Mouse (Mus musculus): ENCODE data around the gene Dnajb1. TPM values are rescaled to one million over a fixed set of nuclear protein-coding genes. Genes with fewer than 3 reads are reported as not detected.
"Not testable (repeated sequence)": the region's sequence is repeated elsewhere in the genome, so short reads cannot be mapped to it uniquely, and the experiment has no call there.

Dnajb1 gene
- total RNA-seq, 2 experiments from 2014 or later, result 10.3 to 11.7 TPM

DNA sequence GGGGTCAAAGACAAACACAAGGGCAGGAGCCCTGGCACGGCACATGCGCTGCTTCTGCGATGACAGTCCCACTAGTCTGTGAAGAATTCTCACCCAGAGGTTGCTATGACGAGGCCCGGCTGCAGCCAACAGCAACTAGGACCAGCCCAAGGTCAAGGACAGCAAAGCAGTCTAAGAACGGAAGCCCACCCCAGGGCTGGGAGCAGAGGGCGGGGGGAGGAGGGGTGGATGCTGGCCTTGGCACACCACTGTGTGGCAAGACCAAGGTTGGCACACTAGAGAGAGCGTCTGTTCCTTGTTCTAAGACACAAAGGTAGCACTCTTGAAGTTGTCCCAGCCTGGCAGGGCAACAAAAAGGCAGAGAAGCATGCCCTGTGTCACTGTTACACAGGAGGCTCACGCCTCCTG, 30.6 kb upstream of the Dnajb1 start:
- no peak for DNase-seq

DNA sequence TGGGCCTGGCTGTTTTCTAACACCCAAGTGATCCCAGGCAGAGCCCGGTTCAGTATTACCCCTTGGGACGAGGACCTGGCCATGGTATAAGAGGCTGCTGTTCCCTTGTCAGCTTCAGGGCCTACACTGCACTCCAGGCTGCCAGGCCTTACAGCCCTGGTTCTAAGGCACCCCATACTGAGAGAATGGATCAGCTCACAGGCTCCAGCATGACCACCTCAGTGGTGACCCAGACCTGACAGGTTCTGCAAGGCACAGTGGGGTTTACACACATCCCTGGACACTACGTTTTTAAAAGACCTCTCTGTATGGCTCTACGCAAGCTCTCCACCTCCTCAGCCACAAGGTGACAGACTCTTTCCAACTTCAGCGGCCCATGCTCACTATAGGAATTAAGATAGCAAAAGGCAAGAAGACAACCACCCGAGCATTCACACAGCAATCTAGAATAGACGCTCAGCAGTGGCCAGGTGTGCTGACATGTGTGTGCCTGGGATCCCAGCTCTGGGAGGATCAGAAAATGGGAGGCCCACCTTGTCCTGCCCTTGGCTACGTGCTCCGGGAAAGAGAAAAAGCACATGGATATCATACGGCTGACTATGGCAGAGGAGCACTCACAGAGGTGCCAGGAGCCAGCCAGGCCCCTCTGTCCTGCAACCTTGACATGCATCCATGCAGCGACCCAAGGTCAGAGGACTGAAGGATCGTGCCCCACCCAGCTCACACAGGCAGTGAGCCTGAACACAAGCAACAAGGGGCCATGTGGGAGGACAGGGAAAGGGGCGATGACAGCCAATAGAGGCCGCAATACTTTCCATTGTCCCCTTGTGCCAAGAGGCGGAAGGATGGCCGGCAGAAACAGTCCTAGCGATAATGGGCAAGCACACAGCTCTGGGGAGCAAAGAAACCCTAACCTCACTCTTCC, 29.6 kb upstream of the Dnajb1 start:
- DNase-seq, result no peak

DNA sequence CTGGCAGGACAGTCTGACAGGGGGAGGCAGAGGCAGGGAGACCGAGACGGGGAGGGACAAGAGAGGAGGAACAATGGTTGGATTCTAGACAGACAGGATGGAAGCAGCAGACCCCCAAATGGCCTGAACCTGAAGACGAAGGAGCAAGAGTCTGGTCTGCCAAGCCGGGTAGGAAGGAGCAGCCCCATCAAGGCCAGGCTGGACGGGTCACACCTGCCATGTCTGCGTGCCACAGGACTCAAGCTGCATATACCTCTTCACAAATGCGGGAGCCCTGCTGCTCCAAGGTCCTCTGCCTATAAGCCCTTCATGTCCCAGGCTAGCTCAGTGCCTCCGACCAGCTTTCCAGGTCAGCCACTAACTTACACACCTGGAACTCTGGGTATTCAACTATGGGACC, 28.3 kb upstream of the Dnajb1 start:
- DNase-seq, result no peak

DNA sequence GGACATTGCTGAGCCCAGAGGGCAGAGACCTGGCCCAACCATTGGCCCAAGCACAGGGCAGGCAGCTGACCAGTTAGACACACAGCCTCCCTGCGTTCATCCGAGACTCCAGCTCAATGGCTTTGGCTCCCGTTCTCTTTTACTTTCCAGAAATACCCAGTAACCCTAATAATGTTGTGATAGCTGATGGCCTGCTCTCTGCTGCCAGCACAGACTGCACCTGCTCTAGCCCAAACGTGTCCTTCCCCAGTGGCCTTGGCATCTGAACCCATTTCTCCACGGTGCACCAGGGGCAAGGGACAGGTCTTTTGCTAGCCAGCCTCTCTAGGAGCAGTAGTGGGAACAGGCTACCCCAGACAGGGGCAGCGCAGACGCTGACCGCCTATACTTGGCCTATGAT, 27.2 kb upstream of the Dnajb1 start:
- DNase-seq, result no peak

DNA sequence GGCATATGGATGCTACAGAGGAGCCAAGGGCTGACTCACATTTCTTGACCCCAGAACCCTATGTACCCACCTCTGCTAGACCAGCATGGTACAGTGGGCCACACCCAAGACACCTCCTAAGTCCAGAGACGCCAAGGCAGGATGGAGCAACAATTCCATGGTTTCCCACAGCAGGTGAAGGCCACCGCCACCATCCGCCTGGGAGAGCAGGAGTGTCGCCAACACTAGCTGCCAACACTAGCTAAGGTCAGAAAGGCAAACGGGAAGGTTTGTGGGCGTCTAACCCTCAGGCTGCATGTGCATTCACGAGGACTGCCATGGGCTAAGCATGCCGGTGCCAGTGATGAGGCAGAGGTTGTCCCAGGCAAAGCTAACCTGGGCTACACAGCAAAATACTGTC, 25.8 kb upstream of the Dnajb1 start:
- no peak for DNase-seq

DNA sequence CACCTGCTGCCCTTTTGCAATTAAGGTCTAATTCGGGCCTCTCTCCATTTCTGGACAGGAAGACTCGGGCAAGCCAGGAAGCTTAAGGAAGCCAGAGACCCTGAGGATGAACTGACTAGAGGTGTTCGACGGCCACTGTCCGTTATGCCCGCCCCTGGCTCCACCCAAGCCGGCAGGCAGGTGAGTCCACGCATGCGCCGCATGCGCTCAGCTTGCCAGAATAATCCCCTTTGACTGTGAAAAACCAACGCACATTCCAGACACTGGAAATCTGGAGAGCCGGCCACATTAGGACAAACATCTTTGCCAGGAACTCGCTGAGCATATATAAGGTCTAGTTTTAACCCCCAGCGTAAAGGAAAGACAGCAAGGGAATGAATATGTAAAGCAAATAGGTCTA, 24.8 kb upstream of the Dnajb1 start:
- DNase-seq, result no peak

DNA sequence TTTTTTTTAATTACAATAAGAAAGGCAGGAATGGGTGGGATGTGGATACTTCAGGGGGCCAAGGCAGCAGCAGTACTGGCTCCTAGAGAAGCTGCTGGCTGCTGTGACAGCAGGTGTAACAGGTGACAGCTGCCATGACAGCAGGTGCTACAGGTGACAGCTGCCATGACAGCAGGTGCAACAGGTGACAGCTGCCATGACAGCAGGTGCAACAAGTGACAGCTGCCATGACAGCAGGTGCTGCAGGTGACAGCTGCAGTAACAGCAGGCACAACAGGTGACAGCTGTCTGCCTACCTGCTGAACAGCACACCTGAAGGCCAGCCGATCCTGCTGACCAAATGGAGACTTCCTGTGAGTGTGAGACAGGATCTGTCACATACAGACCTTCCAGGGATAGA, 23.2 kb upstream of the Dnajb1 start:
- DNase-seq, result no peak

DNA sequence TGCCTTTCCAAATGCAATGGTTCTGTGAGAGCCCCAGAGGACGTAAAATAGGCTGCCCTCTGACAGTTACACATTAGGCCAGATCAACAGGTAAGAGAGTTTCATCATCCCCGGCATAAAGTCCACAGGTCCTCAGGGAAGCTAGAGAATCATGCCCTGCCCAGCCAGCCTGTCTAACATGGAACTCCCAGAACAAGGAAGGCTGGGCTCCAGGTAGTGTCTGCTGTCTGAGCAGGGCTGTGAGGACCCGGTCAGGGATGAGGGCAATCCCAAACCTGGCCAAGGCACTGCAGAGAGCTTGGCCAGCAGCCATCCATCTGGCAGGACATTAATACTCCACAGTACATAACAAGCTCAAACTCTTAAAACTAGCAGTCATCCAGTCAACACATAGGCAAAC, 22.7 kb upstream of the Dnajb1 start:
- no peak for DNase-seq

DNA sequence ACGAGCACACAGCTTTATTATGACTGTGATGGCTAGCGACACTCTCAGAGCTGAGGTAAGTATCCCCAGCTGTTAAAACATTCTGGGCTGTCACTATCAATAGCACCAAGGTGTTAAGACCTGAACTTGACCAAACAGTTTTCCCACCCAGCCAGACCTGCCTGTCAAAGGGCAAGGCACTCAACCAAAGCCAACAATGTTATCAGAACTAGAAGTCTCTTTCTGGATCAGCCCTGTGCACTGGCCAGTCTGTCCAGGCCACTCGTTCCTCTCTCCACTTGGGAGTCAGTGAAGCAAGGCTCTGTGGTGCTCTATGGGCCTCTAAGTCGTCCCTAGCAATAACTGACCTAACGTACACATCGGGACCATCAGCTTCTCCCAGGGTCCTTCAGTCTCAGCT, 20.3 kb upstream of the Dnajb1 start:
- no peak for DNase-seq

DNA sequence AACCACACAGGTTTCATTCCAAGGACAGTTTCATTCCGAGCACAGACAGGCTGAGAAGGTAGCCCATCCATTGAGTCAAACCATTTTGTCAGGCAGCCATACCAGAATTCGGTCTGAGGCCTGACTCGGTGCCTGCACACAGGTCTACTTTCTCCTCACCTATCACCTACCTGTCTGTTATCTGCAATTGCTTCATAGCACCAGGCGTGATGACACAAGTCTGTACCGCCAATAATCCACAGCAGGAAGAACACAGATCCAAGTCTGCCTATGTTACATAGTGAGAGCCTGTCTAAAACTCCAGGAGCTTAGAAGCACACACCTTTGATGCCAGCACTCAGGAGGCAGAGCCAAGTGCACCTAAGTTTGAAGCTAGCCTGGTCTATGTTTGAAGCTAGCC, 19.1 kb upstream of the Dnajb1 start:
- DNase-seq, result no peak

DNA sequence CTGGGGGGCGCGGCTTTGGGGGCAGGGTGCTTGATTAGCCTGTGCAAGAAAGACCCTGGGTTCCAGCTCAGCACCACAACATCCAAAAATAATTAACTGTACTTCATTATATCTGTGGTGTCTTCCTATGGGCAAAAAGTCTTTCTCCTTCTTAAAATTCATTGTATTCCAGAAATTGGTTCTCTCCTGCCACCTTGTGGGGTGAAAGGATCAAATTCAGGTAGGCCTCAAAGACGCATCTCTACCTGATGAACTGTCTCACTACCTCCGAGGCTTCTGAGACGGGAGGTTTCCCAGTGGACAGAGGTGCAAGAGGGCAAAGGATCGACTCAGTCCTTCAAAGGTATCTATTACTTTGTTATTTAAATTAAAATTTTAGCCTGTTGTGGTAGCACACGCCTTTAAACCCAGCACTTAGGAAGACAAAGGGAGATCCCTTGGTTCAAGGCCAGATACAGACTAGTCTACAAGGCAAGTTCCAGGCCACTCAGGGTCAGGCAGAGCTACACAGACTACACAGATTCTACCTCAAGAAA, 17.4 kb upstream of the Dnajb1 start:
- no peak for DNase-seq

DNA sequence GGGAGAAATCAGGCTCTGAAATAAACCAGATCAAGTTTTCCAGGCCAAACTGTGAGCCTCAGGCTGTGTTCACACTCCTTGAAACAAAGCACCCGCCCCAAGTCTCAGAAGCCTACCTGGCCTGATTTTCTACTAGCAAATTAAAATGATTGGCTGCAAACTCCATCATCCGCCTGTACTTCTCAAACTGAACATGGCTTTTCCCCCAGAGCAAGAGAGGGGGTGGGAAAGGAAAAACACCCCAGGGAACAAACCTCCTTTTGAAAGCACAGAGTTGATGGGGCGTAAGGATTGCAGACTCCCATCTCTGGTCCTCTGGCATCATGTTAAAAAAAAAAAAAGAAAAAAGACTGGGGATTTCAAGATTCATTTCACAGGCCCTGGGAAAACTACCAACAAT, 15.3 kb upstream of the Dnajb1 start:
- no peak for DNase-seq

DNA sequence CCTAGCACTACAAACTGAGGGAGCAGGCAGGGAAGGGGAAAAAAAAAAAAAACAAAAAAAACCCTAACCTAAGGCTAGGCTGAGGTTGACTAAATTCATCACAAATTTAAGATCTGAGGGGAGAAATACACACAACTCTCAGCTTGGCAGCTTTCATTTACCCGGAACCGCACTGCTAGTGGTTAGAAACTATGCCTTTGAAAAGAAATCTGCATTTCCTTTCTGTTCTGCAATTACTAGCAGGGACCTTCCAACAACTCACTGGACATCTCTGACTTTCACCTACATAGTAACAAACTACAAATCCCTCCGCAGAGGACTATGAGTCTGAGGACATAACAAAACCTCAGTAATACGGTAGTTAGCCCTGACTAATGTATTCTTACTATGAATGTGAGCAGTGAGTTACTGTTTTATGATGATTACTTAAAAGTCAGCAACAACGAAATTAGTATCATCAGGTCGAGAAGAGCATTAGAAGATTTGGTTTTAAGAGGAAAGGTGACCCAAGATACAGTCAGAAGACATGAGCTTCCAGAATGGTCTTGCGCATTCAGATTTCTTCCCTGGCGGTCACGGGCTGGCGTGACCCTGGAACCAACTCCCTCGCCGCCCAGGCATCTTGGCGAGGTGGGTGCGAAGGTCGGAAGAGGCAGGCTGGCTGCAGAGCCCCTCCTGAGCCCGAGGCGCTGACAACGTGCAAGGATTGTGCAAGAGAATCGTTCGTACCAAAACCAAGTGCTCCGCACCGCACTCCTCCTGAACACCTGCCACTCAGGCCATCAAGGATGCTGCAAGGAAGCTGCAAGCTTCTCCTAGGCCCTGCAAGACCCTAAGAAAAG, 14.4 kb upstream of the Dnajb1 start:
- DNase-seq, result no peak

DNA sequence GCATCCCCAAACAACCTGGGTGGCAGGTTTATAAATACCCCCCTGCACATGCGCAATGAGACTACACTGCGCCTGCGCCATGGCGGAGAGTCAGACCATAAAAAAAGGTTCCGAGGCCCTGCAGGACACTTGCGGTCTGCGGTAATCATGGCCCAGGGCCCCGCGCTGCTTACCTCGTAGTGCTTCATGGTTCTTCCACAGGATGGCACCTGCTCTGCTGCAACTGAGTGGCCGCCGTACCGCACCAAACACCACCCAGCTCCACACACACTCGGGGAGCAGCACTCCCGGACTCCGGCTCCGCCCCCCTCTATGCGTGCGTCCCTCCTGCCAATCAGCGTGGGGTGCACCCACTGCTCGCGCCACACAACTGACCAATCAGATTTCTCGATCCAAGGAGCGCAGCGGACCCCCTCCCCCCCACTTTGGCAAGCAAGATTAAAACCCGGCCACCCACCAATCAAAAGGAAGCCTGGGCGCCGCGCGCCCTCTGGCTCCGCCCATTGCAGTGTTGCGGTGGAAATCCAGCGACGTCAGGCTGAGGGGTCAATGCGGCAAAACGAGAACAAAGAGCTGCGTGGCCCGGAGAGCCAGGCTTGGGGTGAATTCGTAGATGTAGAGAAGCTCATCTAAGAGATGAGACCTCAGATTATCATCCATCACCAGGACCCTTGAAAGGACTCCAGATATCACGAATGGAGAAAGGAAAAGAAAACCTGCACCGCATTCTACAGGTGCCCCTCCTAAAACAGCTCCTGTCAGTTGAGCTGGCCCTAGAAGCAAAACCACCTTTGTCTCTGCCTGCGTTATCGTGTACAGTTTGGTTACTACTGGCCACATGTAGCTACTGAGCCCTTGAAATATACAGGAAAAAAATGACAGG, 13.6 kb upstream of the Dnajb1 start:
- peak; percentile 91 for DNase-seq

DNA sequence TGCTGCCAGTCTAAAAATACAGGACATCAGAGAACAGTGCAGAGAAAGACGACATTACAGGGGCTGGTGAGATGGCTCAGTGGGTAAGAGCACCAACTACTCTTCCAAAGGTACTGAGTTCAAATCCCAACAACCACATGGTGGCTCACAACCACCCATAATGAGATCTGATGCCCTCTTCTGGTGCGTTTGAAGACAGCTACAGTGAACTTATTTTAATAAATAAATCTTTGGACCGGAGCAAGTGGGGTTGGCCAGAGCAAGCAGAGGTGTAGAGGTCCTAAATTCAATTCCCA, 13.0 kb upstream of the Dnajb1 start:
- DNase-seq, result not testable (repeated sequence)

DNA sequence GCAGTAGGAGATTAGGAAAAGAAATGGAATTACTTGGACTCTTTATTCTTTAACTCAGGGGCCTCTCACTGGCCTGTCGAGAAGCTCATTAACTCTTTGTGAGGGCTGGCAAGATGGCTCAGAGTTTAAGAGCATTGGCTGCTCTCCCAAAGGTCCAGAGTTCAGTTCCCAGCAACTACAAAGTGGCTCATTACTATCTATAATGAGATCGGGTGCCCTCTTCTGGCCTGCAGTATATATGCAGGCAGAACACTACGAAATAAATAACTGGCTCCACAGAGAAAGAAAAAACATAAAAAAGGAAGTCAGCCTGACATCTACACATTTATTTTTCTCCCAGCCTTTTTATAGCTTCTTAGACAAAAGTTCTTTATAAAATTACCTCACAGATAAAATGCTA, 11.6 kb upstream of the Dnajb1 start:
- no peak for DNase-seq

DNA sequence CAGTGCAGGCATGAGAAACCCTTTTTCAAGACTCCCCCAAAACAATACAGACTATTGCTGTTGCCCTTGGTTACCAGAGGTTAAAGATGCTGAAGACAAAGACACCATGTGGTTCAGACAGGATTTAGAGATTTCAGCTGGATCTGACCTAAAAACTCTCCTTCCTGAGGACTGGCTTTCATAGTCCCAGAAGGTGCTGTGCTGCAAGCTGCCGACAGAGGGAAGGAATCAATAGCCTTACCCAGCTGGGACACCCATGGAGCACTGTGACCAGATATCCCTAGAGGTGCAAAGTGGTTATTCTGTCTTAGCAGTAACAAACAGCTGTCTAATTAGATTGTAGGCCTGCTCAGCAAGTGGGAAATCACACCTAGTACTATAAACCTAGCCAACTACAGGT, 9.8 kb upstream of the Dnajb1 start:
- no peak for DNase-seq

DNA sequence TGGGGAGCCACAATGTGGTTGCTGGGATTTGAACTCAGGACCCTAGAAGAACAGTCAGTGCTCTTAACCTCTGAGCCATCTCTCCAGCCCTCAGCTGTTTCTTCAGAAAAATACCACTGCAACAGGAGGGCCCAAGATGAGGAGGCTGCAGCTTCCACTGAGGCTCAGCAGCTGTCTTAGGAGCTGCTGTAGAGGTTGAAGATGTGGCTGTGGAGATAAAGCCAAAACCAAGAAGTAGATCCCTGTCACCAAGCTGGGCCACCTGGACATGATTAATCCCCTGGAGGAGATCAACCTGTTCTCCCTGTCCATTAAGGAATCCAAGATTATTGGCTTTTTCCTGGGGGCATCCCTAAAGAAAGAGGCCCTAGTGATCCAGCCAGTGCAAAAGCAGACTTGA, 8.2 kb upstream of the Dnajb1 start:
- no peak for DNase-seq

DNA sequence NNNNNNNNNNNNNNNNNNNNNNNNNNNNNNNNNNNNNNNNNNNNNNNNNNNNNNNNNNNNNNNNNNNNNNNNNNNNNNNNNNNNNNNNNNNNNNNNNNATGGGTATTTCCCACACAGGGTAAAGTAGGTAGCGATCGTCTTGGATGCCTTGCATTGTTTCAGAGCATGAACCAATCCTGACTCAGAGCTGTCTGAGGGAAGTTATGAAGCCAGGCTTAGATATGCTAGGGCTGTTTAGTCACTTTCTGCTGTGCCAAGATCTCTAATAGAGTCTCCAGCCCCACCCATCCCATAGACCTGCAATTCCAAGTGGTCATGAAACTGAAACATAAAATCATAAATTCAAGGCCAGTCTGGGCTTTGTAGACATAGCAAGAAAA, 5.4 kb upstream of the Dnajb1 start:
- no peak for DNase-seq

DNA sequence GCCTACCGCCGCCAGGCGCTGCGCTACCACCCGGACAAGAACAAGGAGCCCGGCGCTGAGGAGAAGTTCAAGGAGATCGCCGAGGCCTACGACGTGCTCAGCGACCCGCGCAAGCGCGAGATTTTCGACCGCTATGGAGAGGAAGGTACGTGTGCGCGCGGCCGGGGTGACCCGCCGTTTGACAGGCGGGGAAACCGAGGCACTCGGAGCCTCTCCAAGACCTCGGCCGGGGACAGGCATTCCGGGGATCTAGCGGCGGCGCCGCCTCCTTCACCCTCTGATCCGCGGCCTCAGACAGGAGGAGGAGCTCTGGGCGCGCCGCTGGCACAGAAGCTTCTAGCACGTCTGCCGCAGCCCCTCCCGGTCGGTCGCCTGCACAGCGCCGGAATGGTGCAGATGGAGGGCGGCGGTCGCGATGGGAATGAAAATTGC, 421 bp downstream of the Dnajb1 start:
- DNase-seq, result peak; percentile 82

DNA sequence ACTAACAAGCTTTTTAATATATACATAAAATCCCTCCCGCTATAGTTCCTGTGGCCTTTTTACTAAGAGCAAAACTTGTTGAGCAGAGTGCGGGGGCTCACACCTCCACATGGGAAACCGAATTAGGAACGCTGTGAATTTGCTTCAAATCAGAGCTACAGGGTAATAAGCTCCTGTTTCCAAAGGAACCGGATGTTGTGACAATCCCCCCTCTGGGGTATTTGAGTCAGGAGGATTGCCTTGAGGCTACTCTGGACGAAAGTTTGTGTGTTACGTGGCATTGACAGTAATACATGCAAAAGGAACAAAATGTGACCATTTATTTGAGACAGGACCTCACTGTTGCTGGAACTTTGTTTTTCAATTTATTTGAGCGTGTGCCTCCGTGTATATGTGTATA, 1.1 kb downstream of the Dnajb1 start:
- no peak for DNase-seq

DNA sequence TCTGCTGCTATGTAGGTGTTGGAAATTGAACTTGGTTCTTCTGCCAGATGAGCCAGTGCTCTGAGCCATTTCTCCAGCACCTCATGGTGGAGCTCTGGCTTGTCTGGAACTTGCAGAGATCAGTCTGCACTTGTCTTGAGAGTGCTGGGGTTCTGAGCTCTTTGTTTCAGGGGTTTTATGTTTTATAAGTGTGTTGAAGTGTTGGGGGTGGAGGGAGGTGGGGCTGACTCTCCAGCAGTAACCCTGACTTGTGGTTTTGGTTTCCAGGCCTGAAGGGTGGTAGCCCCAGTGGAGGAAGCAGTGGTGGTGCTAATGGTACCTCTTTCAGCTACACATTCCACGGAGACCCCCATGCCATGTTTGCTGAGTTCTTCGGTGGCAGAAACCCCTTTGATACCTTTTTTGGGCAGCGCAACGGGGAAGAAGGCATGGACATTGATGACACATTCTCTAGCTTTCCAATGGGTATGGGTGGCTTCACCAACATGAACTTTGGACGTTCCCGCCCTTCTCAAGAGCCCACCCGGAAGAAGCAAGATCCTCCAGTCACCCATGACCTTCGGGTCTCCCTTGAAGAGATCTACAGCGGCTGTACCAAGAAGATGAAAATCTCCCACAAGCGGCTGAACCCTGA, 1.7 kb downstream of the Dnajb1 start:
- DNase-seq, result no peak
